Mouse (Mus musculus) heart, adult 11 months (tissue): ENCODE data around the gene Aggf1.

Source experiments
- DNase-seq: peaks from one replicate; pipeline ENCODE4 v3.0.0; 2022

Aggf1 gene

DNA sequence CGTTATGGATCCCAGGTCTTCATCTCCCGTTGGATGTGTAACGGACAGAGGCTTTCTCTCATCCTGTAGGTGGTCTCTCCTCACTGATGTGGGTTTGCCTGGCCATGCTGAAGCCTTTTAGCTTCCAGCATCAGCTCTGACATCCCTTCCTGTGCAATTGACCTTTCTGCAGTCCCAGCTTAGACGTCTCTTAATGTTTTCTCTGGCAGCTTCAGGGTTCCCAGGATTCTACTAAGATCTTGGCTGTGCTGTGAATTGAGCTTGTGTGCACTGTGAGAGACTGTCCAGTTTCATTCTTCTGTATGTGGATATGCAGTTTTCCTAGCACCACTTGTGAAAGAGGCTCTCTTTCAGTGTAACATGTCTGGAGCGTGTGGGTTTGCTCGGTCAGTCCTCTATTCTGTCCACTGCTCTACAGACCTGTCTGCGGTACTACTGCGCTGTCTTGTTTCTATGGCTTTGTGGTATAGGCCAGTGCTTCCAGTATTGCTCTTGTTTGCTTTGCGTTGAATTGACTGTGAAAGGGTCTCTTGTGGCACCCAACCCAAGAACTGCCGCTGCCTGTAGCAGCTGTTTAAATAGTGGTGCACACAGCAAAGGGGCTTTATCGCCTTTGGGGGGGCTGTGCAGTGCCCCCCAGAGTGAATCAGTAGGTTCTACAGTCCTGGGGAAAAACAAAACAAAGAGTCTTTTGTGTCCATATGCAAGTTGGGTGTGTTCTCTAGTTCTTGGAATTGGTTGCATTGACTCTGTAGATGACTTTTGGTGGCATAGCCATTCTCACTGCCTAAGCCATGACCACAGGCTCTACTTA is 42.9 kb downstream of the Aggf1 start:
- no peak for DNase-seq

DNA sequence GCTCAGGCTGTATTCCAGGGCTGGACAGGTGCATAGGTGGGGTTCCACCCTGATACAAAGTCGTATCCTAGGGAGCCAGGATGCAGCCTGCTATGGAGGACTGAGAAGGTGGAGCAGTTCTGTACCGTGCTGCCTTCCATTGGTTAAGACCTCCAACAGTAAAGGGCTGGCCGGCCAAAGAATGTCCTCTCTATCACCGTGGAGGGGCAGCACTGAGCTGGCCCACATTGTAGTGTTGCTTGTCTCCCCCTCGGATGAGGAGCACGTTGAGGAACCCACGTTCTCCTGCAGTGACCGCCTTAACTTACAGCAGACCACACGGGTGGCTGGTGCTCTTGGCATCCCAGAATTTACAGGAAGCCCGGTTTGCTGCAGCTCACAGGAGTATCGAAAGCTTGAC is 44.6 kb downstream of the Aggf1 start:
- no peak for DNase-seq

DNA sequence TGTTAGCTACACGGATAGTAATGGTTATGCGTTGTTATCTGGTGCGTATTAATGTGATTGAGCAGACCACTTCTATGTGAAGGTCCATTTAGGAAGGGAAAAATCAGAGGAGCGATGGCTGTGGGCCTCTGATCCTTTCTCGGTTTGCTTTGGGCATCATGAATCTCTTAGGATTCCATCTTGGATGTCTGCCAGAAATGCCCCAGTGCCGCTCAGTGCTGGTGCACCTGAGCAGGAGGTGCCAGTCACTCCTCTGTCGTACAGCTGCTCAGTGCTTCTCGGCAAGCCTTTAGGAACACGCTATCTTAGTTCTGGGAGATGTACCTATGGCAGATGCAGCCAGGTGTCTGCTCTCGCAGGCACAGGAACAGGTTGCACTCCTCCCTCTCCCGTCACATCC is 46.4 kb downstream of the Aggf1 start:
- no peak for DNase-seq

DNA sequence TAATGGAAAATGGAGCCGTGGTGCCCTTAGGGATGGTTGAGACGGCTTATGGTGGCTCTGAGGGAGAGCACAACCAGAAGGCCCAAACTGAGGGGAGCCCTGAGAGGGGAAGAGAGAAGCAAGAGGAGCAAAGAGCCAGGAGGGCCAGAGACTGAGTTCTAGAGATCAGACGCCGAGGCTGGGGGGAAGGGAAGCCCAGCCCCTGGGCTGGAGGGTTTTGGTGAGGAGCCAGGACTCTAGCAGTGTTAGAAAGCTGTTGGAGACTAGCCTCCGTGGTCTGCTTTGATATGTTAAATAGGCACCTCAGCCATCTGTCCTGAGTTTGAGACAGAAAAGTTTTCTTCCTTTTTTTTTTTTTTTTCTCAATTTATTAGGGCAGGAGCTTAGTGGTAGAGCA is 47.8 kb downstream of the Aggf1 start:
- DNase-seq: peak; percentile 84

DNA sequence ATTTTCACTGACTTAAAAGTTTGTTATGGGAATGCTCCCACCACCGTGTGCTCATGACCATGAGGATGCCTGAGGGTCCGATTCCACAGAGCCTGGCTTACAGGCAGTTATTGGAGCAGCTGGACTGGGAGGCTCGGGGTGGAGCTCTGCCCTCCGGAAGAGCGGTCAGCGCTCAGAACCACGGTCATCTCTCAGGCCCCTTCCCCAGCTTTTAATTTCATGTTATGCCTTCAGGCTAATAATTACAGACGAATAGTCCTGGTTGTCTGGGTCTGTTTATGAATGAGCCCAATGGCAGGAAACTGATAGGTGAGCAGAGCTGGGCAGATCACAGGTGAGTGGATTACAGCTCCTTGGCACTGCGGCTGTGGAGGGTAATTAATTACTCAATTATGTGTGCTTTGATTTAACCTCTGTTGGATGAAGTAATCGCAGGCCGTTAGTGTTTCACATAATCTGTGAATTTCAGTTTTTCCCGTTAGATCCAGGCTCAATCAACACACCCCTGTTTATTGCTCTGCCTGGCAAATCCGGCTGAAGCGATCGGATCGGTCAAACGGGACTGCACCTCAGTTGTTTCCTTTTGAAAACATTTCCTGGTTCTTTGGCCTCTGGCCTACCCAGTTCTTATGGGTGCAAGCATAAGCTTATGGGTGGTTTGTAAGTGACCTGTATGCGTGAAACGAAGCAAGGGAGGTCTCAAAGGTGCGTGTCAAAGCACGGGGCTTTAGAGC is 48.4 kb downstream of the Aggf1 start:
- peak; percentile 85 for DNase-seq

DNA sequence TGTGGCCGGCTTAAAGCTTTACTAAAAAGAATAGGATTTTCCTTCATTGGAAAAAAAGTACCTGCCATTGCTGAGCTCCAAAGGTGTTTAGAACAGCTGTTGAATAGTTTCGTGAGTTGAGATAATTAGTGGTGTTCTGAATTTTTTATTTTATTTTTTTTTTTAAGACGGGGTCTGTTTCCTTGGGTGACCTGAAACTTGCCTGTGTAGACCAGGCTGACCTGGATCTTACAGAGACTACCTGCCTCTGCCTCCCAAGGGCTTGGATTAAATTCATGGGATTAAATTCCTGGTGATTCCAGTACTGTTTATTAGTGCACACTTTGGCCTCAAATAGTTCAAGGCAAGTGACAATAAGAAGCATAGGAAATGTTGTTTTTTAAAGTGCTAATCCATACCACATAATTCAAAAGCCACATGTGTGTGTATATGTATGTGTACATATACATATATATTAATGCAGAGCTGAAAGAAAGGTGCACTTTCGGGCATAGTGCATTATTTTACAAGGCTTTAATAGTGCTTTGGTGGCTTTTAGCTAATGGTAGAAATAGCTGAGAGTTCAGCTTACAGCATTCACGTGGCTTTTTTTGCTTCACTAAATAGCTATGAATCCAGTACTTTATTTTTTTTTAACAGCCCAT is 49.1 kb downstream of the Aggf1 start:
- no peak for DNase-seq

DNA sequence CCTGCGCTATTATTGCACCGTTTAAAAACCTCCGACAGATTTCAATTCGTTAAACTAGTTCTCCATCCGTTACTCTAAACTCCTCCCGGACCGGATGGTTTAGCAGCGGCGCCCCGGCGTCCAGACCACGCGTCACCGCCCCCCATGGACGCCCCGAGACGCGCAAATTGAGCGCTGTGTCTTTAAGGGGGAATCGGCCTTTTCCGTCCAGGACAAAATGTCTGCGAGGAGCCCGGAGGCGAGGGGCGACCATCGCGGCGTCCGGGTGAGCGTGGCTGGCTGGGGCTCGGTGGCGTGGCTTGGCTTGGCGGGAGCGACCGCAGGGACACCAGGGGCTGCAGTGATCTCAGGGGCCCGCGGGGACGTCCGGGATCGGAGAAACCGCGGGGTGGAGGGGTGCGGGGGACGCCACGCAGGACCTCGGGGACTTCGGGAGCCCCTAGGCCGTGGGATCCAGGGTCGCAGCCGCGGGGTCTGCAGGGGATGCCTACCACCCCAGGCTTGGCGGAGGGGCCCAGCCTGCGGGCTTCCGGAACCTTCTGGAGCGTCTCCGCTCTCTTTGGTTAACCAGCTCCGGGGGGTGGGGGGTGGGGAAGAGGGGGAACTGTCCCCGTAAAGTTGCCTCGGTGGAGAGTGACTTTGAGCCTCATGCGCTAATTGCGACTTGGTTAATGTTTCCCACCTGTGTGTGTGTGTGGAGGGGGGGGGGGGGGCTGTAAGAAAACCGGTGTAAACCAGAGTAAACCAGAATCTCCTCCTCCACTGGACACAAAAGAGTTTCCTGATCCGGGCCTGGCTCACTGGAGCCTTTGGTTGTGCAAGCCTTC is 49.9 kb downstream of the Aggf1 start:
- peak; percentile 97 for DNase-seq

DNA sequence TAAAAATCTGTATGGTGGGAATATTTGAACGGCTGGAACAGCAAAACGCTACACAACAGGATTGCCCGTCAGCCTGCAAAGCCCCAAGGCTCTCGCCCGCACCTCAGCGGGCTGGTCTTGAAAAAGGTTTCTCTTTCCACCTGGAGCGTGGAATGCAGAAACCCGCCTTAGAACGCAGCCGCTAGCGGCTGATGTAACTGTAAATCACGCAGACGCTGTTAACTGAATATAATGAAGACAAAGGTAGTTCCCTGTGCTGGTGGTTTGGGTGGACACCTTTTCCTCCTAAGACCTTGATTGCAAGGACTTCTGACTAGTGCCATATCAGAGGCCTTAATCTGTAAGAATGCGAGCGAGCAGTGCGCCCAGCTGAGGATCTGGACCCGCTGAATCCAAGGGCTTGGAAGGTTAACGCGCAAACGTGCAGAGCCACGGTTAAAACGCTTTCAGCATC is 50.5 kb downstream of the Aggf1 start:
- DNase-seq: peak; percentile 85

DNA sequence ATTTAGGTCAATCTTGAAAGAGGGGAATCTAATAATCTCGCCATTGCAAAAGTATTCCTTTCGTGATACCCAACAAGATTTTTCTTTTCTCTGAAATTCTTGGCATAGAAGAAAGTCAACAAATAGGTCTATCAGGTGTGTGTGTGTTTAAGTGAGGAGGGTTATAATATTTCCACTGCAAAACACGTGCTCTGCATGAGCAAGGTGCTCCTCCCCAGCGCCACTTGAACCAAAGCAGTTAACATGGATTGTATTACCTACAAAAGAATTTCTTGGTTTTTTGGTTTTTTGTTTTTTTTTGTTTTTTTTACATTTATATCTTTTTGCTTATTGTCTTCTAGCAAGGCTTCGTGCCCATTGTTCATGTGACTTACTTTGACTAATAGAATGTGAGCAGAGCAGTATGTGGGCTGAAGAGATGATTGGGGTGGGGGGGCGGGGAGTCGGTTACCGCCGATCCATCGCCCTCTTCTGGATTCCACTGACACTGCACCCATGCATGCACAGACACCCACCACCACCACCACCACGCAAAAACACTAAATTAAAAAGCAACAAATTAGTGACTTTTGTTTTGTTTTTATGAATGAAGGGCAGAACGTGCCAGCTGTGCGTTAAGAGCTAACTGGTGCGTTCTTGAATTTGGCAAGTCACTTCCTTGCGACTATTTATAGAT is 51.1 kb downstream of the Aggf1 start:
- peak; percentile 93 for DNase-seq

DNA sequence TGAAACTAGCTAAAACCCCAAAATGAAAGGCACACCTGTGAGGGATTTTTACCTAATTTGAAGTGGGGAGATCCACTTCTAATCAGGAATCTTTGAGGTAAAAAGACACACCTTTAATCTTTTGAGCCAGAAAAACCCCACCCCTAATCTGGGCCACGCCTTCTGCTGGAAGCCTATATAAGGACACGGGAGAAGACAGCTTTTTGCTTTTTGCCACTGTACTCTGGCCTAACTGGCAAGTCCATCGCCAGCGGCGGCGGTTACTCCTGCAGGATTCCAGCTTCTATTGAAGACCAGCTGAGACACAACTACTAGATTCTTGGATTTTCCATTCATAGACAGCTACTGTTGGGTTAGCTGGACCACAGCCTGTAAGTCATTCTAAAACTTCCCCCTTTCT is 51.8 kb downstream of the Aggf1 start, which contains the start of gene Zbed3:
TSS of gene Zbed3 (plus strand) at position 213 of the 400 bp plus-strand sequence.
- no peak for DNase-seq

DNA sequence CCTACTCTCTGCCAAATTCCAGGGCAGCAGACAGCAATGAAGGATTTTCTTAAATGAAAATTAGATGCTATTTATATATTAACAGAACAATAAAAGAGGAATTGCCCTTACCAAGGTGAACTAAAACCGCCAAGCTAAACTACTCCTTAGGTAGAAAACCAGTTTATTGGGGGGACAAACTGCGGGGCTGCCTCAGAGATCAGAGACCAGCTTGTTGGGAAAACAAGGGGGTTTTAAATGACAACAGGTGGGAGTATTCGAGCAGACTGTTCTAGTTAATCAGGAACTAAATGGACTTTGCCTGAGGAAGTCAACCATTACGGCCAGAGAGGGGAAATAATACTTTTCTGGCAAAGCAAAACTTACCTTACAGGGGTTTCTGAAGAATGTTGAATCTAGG is 54.7 kb downstream of the Aggf1 start:
- DNase-seq: no peak

DNA sequence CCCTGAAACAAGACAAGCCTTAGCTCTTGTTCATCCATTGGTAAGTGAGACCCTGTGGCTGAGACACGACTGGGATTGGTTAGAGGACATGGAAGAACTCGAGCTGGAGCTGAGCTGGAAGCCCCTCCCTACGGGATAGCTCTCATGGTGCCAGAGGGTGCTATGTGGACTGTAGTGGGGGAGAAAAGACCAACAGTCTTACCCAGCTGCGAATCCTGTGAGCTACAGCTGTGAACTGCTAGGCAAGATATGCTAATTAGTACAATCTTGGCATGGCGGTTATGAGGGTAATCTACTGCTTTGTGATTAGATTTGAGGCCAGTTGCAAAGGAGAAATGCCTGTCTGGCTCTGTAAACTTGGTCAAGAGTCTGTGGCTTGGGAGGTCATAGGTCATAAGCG is 56.0 kb downstream of the Aggf1 start:
- DNase-seq: no peak

DNA sequence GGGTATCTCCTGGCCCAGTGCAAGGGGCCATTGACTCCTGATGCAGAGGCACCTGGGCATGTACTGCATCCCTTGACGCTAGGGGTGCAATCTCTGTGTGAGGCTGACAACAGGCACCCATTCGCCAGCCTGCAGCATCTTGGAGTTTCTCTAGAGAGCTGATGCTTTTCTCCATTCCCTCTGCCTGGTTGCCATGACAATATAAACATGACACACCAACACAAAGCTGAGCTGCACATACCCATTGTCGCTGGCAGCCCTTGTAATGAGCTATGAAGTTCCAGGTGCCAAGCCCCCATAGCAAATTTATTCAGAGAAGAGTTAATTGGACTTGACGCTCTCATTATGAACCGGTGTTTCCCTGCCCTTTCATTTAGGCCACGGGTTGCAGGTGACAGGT is 63.1 kb downstream of the Aggf1 start:
- no peak for DNase-seq

DNA sequence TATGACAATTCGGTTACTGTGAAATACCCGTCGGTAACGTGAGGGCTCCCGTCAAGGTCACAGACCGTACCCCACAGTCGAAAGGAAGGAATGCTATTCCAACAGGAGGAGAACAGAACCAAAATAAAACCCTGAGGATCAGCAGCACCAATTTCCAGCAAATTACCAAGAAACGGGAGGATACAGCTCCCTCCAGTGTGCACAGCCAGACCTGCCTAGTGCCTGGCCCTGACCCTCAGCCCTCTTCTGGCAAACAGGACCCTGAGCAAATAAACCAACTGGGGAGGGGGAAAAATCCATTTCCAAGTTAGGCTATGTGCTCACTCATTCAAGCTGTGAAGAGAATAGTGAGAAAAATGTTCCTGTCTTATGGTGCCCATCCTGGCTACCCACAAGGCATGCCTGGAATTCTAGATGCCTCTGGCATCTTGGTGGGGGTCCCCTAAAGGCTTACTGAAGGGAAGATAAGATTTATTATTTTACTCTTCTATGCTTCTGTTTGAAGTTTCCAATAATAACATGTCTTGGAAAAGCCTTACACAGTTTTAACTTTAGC is 68.0 kb downstream of the Aggf1 start:
- DNase-seq: no peak

DNA sequence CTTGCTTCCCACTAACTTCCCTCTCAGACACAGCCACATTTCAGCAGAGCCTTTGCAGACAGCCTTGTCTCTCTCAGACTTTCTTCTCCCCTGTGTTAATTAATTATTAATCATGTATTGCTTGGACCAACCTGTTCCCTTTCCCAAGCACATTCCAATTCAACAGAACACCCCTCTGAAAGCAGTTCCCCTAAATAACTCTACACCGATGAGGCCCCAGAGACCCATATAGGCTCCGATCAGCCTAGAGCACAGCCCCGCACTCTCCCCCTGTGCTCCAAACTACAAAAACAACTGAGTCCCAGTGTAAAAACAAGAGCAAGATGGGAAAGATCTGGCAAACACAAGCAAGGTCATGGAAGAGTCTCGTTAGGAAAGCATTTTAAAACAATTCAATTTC is 68.6 kb downstream of the Aggf1 start:
- DNase-seq: no peak
